Mouse (Mus musculus) midbrain, embryonic 10.5 days (tissue): ENCODE measurements around the gene Mov10. TPM values are rescaled to one million over a fixed set of nuclear protein-coding genes. Genes with fewer than 3 reads are reported as not detected.

Experiments used
- DNase-seq: peaks from one replicate; pipeline ENCODE4 v3.0.0-alpha.2; 2017; ENCODE audit warnings: low spot score
- H3K27ac ChIP-seq: fragments of 300-500 bp; sonication (generic); replicated peaks from 2 replicates; pipeline ENCODE4 v1.5.1; 2016; ENCODE audit warnings: mild to moderate bottlenecking
- H3K27me3 ChIP-seq: fragments of 300-500 bp; sonication (generic); 2 replicates; pipeline ENCODE4 v1.6.1; 2016; ENCODE audit warnings: low read depth, mild to moderate bottlenecking; ENCODE audit not compliant: poor library complexity, severe bottlenecking
- H3K36me3 ChIP-seq: fragments of 300-500 bp; sonication (generic); 2 replicates; pipeline ENCODE4 v1.6.1; 2016; ENCODE audit warnings: mild to moderate bottlenecking, moderate library complexity
- H3K4me1 ChIP-seq: fragments of 300-500 bp; sonication (generic); 2 replicates; pipeline ENCODE4 v1.6.1; 2016
- H3K4me3 ChIP-seq: fragments of 300-500 bp; sonication (generic); 2 replicates; pipeline ENCODE4 v1.5.1; 2016; ENCODE audit warnings: mild to moderate bottlenecking, moderate library complexity
- H3K9me3 ChIP-seq: fragments of 300-500 bp; sonication (generic); replicated peaks from 2 replicates; pipeline ENCODE4 v1.6.1; 2016; ENCODE audit warnings: mild to moderate bottlenecking
- WGBS: fragments of 180-500 bp; shearing (Covaris S2); methylation state at CpG from one replicate; pipeline ENCODE4 v1.1.7; 2016; 5-methylcytosine and 5-hydroxymethylcytosine counted together
- polyA plus RNA-seq: library from polyadenylated mRNA; unstranded; fragments of >200 nt; fragmentation: Nextera tagmentation; extraction: Ambion mirVana; gene quantifications from 2 replicates; pipeline ENCODE4 v1.2.1, GENCODE M21; 2016

Mov10 gene
- polyA plus RNA-seq, 1 experiment from 2014 or later, result 13.5 TPM

DNA sequence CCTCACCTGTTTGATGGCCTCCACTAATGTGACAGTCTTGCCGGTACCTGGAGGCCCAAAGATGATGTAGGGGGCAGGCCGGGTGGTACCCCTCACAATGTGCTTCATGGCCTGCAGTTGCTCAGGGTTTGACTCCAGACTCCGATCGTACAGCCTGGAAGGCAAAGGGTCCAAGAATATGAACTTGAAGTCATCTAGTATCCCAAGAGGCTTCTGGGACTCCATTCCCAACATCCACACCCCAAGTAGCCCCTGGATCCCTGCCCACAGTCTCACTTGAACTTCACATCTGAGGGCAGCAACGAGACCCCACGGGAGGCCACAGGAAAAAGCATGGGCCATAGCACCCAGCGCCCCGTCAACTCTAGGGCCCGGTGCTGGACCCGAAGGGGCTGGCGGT, 17.7 kb downstream of the Mov10 start:
- no peaks in the 10 kb centered on the region for H3K27me3 ChIP-seq
- no peaks in the 10 kb centered on the region for H3K9me3 ChIP-seq
- 96% methylated on average over 11 of the region's 11 CpGs for WGBS
- peaks cover 4% of the 10 kb centered on the region for H3K4me1 ChIP-seq
- no peak for DNase-seq
- peaks cover 28% of the 10 kb centered on the region for H3K36me3 ChIP-seq
- H3K27ac ChIP-seq, result no peak overlapping the region
- H3K4me3 ChIP-seq, result no peak overlapping the region

DNA sequence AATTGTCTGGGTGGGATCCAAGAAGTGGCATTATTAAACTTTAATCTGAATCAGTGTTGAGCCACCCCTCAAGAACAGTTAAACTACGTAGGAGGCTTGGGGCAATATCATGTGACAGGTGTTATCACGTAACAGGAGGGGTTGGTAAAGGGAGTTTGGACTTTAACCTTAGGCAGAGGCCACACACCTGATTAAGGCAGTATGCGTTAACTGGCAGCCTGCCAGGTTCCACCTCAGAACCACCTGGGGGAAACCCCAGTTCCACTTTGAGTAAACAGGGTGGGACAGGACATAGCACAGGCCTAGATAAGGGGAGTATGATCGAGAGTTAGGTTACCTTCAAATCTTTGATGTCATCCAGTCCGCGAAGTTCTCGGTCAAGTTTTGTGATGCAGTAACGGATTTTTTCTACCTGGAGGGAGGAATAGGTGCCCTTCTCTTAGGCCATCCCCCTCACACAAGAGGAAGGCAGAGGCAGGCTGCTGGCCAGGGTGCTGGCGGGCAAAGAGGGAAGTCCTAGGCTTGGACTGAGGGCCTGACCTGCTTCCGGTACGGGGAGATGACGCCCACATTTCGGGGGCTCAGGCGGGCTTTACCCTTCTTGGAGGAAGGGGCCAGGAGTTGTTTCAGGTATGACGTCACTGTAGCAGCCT, 21.8 kb downstream of the Mov10 start:
- no peak for DNase-seq
- H3K4me1 ChIP-seq, result peaks cover 38% of the 10 kb centered on the region
- no peaks in the 10 kb centered on the region for H3K9me3 ChIP-seq
- no peaks in the 10 kb centered on the region for H3K27me3 ChIP-seq
- H3K36me3 ChIP-seq, result peaks cover 60% of the 10 kb centered on the region
- WGBS, result 91% methylated on average over 15 of the region's 15 CpGs
- H3K27ac ChIP-seq, result no peak overlapping the region
- H3K4me3 ChIP-seq, result no peak overlapping the region

DNA sequence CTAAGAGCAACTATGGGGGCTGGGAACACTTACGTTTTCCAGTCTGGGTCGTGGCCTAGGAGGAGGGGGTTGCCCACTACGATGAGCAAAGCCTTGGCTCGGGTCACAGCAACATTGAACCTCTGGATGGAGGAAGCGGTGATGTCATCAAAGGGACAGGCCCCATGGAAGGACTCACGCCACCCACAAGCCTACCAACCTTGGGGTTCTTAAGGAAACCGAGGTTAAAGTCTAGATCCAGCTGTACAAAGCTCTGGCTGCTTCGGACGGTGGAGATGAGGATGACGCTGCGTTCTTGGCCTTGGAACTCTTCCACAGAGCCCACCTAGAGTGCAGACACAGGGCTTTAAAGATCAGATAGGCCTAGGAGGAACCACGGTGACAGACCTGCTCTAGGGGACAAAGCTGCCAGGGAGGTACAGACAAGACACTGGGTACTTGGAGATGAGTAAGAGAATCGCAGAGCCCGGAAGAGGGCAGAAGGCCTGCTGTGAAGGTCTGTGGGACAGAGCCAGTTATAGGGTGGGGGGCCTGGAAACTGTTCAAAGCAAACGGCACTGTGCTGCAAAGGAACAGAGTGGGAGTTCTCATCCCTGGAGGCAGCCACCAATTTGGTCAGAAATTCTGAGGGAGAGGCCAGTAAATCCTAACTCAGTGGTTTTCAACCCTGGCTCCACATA, 22.6 kb downstream of the Mov10 start:
- Histone ChIP-seq H3K36me3 (peaks cover 58% of the 10 kb centered on the region), H3K27me3 (peaks cover 5% of the 10 kb centered on the region; the same call in 1 of the 2 replicates)
- DNase-seq, result no peak

DNA sequence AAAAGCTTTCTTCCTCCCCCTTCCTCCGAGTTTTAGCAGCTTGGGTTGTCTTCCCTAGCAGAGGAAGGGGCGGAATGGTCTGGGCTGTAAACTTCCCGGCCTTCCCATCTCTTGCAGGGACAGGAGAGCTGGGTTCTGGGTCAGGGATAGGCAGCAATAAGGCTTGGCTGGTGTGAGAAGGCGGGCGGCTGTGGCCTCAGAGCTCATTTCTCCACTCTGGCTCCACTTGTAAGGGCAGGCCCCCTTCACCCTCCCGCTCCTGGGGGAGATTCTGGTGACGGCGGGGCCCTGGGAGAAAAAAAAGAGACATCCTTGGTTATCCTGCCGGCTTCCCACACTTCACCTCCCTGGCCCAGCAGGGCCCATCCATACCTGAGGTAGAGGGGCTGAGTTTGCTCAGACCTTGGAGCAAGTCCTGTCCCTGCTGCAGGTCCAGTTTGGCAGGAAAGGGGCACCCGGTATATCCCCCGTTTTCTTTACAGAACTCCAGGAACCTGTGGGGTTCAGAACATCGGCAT, 23.4 kb downstream of the Mov10 start:
- Histone ChIP-seq H3K27me3 (peaks cover 12% of the 10 kb centered on the region), H3K36me3 (peaks cover 51% of the 10 kb centered on the region), H3K27ac (peak overlapping the region; percentile 67), H3K9me3 (no peaks in the 10 kb centered on the region), H3K4me1 (peaks cover 53% of the 10 kb centered on the region), H3K4me3 (no peak overlapping the region)
- no peak for DNase-seq
- 79% methylated on average over 12 of the region's 12 CpGs for WGBS

More for the DNA sequence above, 22.6 kb downstream of the Mov10 start:
- H3K4me1 ChIP-seq, result peaks cover 45% of the 10 kb centered on the region
- no peak overlapping the region for H3K27ac ChIP-seq
- WGBS, result 82% methylated on average over 15 of the region's 15 CpGs
- no peaks in the 10 kb centered on the region for H3K9me3 ChIP-seq
- H3K4me3 ChIP-seq, result no peak overlapping the region

DNA sequence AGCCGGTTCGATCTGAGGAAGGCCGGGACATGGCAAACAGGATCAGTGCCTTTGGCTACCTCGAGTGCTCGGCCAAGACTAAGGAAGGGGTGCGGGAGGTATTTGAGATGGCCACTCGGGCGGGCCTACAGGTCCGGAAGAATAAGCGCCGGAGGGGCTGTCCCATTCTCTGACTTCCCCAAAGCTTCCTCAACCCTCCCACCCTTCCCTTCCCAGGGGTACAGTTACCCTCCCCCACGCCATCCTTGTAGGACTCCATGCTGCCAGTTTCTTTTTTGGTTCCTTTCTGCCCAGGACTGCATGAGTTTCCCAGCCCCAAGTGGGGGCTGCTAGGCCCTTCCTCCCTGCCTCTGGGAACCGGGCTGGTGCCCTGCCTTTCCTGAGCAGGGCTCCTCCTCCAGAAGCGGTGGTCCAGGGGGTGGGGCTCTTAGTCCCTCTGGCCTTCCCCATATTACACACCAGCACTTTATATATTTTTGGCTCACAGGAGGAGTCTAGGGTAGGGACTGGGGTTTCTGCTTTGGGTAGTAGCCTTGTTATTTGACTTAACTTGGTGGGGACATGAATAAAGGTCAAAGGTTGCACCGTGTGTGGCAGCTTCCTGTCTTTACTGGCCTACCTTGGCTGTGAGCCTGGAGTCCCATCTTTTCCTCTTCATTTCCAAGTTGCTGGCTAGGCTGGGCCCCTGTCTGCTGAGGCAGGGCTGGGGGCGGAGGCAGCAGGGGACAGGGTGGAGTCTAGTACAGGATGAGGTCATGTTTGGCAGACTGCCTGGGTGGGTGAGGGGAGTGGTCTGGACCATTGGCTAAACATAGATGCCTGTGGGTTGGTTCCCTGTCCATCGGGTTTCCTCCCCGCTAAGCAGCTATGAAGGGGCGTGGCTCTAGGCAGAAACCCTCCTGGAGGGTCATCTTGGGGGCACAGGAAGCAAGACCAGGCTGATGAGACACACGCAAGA, 24.2 kb downstream of the Mov10 start:
- peaks cover 19% of the 10 kb centered on the region for H3K27me3 ChIP-seq
- peak overlapping the region; percentile 67 for H3K27ac ChIP-seq
- 67% methylated on average over 20 of the region's 20 CpGs for WGBS
- DNase-seq, result peak; percentile 77
- no peaks in the 10 kb centered on the region for H3K9me3 ChIP-seq
- H3K36me3 ChIP-seq, result peaks cover 50% of the 10 kb centered on the region
- H3K4me3 ChIP-seq, result no peak overlapping the region
- H3K4me1 ChIP-seq, result peaks cover 62% of the 10 kb centered on the region

DNA sequence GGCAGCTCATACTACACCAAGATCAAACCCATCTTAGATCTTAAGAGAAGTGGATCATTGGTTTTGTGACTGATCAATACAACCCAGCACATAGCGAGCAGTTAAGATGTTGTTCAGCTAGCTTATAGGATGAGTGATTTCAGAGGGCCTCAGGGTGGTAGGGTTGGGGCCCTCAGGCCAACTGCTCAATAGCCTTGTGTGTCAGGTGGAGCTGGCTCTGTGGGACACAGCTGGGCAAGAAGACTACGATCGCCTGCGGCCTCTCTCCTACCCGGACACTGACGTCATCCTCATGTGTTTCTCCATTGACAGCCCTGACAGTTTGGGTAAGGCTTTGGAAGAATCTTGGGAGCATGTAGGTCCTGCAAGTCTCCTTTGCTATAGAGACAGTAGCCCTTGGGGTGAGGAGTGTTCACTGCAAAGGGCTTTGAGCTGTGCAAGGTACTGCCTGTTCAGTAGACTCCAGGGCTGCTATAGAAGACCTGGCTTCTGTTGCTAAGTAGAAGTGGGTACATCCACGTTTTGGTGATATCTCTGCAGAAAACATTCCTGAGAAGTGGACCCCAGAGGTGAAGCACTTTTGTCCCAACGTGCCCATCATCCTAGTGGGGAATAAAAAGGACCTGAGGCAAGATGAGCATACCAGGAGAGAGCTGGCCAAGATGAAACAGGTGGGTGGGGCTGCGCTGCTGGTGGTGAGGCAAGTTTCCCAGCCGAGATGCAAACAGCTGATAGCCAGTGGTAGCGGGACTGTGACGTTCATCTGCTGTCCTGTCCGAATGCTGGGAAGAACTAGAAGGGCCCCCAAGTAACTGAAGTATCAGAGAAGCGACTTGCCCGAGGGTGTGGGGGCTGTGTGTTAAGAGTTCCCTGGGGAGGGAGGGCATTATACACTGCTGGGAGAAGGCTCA, 25.7 kb downstream of the Mov10 start:
- Histone ChIP-seq H3K27ac (no peak overlapping the region), H3K4me3 (no peak overlapping the region), H3K9me3 (no peaks in the 10 kb centered on the region), H3K27me3 (peaks cover 26% of the 10 kb centered on the region), H3K4me1 (peaks cover 72% of the 10 kb centered on the region), H3K36me3 (peaks cover 50% of the 10 kb centered on the region)
- 82% methylated on average over 15 of the region's 15 CpGs for WGBS
- DNase-seq, result no peak

DNA sequence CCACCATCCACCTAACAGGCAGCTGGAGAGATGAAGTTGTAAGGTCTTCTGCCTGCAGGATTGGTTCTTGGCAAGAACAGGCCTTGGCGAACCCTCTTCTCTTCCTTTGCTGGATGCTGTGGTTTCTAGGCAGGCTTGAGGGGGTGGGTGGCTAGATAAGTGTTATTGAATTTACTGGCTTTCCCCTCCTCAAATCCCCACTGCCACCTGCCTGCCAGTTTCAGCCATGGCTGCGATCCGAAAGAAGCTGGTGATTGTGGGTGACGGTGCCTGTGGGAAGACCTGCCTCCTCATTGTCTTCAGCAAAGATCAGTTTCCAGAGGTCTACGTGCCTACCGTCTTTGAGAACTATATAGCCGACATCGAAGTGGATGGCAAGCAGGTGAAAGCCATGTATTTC, 26.7 kb downstream of the Mov10 start:
- H3K36me3 ChIP-seq, result peaks cover 45% of the 10 kb centered on the region
- no peak overlapping the region for H3K27ac ChIP-seq

DNA sequence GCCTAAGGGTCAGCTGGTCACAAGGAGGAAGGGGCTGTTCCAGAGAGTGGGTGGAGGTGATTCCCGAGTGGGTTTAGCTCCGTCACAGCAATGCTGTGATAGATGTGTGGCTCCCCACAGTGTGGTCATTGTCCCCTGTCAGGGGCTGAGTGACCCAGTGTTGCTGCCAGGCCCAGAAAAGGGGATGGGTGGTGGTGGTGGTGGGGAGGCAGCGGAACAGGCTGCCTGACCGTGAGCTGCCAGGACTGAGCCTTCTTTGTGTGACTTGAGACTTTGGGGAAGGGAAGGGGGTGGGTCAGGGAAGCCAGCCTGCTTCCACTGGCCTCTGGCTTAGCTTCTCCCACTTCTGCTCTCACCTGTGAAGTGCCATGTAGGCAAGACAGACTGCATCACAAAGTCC, 27.3 kb downstream of the Mov10 start:
- H3K4me3 ChIP-seq, result peak overlapping the region; percentile 65
- WGBS, result 31% methylated on average over 4 of the region's 4 CpGs
- peaks cover 42% of the 10 kb centered on the region for H3K27me3 ChIP-seq
- peaks cover 71% of the 10 kb centered on the region for H3K4me1 ChIP-seq
- H3K9me3 ChIP-seq, result no peaks in the 10 kb centered on the region
- peaks cover 40% of the 10 kb centered on the region for H3K36me3 ChIP-seq
- H3K27ac ChIP-seq, result peak overlapping the region; percentile 66
- DNase-seq, result no peak

More for the DNA sequence above, 26.7 kb downstream of the Mov10 start:
- no peak for DNase-seq
- WGBS, result 93% methylated on average over 8 of the region's 8 CpGs
- peaks cover 35% of the 10 kb centered on the region for H3K27me3 ChIP-seq
- peaks cover 72% of the 10 kb centered on the region for H3K4me1 ChIP-seq
- no peaks in the 10 kb centered on the region for H3K9me3 ChIP-seq
- no peak overlapping the region for H3K4me3 ChIP-seq

DNA sequence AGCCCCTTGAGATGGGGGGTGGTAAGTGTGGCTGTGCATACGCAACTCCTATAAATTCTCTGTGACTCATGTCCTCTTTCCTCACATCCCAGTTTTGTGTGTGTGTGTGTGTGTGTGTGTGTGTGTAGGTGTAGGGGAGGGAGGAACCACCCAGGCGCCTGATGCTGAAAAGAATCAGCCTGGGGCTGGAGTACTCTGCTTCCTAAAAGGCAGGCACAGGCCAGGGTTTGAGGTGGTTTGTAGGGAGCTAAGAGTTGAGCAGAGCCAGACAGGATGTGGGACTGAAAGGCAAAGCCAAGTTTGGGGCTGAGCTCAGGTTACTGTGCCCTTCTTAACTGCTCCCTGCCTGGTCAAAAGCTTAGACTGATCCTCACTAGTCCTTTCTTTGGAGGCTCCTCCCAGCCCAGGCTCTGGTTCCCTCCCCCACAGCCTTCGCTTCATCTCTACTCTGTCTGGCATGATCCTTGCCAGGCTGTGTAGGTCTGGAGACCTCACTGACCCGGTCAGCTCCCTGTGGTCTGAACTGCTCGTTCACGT, 27.9 kb downstream of the Mov10 start:
- peak; percentile 48 for DNase-seq
- 27% methylated on average over 6 of the region's 6 CpGs for WGBS
- H3K4me1 ChIP-seq, result peaks cover 65% of the 10 kb centered on the region
- H3K27ac ChIP-seq, result peak overlapping the region; percentile 66
- peaks cover 35% of the 10 kb centered on the region for H3K36me3 ChIP-seq
- no peaks in the 10 kb centered on the region for H3K9me3 ChIP-seq
- peaks cover 48% of the 10 kb centered on the region for H3K27me3 ChIP-seq
- peak overlapping the region; percentile 65 for H3K4me3 ChIP-seq

GRCm38 (mm10) chr3:104789822-104790221, 28.5 kb downstream of the Mov10 start:
- Histone ChIP-seq H3K27me3 (peaks cover 54% of the 10 kb centered on the region), H3K4me1 (peaks cover 59% of the 10 kb centered on the region), H3K36me3 (peaks cover 28% of the 10 kb centered on the region), H3K9me3 (no peaks in the 10 kb centered on the region), H3K4me3 (peak overlapping the region; percentile 65), H3K27ac (peak overlapping the region; percentile 86)
- 33% methylated on average over 13 of the region's 13 CpGs for WGBS
- DNase-seq, result no peak

GRCm38 (mm10) chr3:104789312-104789605, 29.1 kb downstream of the Mov10 start:
- H3K27me3 ChIP-seq, result peaks cover 60% of the 10 kb centered on the region
- H3K4me3 ChIP-seq, result peak overlapping the region; percentile 65
- 2% methylated on average over 10 of the region's 10 CpGs for WGBS
- peaks cover 25% of the 10 kb centered on the region for H3K36me3 ChIP-seq
- DNase-seq, result no peak
- peak overlapping the region; percentile 86 for H3K27ac ChIP-seq
- peaks cover 53% of the 10 kb centered on the region for H3K4me1 ChIP-seq
- no peaks in the 10 kb centered on the region for H3K9me3 ChIP-seq
